Mouse (Mus musculus): Measurements from ENCODE around the gene Slfnl1.

Slfnl1 gene

DNA sequence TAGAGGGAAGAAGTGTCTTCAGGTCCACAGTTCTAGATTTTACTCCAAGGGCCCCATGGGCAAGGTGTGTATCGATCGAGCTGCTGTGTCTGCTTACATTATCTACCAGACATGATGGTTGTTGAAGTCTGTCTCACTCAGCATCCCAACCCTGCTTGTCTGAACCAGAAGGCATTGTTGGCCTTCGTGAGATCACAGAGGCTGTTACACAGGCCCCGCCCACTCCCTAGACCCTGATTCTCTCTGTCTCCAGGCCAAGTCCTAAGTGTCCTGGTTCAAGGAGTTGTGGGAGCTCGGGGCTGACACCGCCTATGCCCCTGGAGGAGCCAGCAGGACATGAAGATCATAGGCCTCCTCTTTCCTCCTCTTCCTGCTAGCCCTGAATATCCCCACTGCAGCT, at the start of gene Slfnl1:
Gene Slfnl1, plus strand, starts transcription at position 246 of the 400 bp plus-strand sequence.
- DNase-seq (ENCODE audit: inconsistent ontology term) = no peak

DNA sequence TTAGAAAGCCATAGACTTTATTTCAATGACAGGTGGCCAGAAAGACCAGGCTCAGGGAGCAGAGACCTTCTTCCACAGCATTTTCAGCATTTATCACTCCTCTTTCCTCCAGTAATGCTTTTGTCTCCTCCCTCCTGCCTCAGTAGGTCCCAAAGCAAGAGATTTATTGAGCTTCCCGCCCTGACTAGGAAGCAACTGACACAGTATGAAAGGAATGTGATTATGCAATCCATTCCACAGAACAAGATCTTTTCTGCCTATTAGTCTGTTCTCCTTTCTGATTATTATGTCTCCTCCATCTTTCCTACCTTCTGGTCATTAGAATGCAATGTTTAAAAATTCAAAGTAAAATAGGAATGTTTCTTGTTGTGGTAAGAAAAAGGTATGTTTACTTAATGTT, 44.3 kb upstream of the Slfnl1 start:
- no peak for DNase-seq (ENCODE audit: inconsistent ontology term)

DNA sequence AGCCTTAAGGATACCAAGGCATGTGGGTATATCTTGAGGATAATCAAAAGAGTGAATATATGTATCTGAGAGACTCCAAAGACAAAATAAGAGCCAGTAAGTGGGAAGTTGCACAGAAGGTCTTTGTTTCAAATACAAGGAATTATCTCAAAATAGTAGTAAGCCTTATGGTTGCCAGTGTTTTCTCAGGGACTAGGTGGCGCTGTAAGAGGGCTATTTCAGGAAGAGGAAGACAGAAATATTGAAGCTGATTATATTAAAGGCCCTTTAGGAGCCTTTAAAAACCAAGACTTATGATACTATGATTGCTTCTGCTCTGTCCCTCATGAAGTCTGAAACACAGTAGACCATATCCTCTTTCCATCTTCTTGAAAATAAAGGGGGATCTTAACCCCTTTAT, 25.1 kb upstream of the Slfnl1 start:
- no peak for DNase-seq (ENCODE audit: inconsistent ontology term)

DNA sequence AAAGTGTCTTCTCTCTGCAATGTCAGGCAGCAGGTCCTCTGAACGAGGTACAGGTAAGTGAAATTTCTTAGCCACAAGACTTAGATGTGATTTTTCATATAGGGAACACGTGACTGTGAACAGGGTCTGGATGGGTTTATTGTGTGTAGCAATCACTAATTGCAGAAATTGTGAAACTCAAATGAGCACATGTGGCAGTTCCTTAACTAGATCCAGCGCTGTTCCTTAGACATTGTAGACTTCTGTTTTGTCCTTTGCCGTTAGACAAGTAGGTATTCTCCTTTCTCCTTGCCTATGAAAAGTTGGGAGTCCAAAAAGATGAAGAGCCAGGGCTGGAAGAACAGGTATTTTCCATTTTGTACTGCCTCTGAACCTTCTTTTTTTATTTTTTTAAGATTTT, 20.8 kb upstream of the Slfnl1 start:
- DNase-seq (ENCODE audit: inconsistent ontology term) = no peak

DNA sequence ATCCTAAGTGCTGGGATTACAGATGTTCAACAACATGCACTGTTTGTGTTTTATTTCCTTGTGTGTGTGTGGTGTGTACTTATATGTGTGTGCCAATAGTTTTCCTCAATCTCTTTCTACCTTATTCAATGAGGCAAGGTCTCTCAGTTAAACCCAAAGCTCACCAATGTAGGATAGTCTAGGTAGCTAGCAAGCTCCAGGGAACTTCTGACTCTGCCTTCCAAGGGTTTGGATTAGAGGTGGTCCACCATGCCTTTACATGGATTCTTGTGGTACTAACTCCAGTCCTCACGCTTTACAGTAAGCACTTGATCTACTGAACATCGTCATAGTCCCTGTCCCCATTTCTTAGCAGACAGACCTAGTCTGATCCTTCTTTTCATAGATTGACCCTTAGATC, 17.7 kb upstream of the Slfnl1 start:
- no peak for DNase-seq (ENCODE audit: inconsistent ontology term)

DNA sequence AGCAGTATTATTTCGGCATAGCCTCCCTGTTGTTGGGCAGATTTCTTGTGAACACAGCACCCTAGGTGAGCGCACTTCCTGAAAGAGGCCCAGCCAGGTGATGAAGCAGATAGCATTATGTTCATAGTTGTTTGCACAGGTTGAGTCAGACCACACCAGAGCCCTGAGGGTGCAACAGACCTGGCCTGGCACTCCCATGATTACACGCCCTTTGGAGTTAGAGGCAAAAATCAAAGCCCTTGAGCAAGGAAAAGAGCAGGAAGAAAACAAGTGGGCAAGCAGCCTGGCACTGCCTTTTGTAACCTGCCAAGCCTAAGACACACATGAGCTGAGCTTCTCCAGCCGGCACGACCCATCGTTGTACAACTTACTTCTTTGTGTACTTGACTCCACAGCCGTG, 15.5 kb upstream of the Slfnl1 start:
- no peak for DNase-seq (ENCODE audit: inconsistent ontology term)

DNA sequence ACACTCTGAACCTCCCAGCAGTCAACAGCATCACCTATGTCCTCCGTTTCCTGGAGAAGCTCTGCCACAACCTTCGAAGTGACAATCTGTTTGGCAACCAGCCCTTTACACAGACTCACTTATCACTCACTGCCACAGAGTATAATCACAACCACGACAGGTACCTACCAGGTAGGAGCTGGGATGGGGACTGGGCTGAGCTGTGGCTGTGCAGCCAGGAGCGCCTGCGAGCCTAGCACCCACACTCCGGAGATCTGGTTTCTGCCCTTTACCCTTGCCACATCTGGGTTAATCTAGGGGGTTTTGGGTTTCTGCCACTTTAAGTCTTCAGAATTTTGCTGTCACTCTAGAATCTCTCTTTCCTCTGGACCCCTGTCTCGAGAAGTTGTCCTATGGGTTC, 15.1 kb upstream of the Slfnl1 start:
- no peak for DNase-seq (ENCODE audit: inconsistent ontology term)

DNA sequence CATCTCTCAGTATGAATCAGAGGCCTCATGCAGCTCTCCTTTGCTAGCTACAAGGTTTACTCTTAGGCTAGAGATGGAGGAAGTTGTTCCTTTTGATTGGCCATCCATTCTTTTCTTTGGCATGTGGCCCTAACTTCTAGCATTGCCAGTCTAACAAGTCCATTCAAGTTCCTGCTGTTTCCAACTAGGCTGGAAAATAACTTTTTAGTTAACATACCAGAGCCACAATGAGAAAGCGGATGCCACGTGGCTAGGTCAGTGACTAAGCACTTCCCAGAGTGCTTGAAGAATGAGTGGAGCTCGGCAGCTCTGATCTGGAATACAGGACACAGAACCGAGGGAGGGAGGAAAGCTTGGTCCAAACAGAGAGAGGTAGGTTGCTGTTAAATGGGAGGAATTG, 14.7 kb upstream of the Slfnl1 start:
- DNase-seq (ENCODE audit: inconsistent ontology term) = peak; percentile 96

DNA sequence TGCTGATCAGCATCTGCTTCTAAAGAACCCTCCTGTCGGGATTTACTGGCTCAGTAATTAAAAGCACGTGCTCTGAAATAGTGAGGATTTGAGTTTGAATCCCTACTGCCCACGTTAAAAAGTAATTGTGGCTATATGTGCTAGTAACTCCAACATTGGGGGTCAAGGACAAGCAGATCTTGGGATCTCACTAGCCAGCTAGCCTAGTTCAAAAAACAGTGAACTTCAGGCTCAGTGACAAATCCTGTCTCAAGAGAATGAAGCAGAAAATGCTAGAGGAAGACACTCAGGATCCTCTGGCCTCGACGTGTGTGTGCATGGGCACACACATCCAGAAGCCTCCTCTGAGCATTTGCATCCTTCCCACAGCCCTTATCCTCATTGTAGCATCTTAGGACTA, 10.3 kb upstream of the Slfnl1 start:
- no peak for DNase-seq (ENCODE audit: inconsistent ontology term)

DNA sequence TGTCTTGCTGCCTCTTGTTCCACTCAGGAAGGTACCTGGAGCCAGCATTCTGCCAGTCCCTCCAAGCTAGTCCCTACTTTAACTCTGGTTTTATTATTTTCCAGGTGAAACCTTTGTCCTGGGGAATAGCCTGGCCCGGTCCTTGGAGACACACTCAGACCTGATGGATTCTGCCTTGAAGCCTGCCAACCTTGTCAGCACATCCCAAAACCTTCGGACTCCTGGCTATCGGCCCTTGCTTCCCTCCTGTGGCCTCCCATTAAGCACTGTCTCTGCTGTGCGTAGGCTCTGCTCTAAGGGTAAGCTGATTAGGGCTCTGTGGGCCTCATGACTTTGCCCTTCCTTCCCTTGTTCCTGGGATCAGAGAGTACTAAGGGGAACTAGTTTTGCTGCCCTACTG, 9.7 kb upstream of the Slfnl1 start:
- no peak for DNase-seq (ENCODE audit: inconsistent ontology term)

DNA sequence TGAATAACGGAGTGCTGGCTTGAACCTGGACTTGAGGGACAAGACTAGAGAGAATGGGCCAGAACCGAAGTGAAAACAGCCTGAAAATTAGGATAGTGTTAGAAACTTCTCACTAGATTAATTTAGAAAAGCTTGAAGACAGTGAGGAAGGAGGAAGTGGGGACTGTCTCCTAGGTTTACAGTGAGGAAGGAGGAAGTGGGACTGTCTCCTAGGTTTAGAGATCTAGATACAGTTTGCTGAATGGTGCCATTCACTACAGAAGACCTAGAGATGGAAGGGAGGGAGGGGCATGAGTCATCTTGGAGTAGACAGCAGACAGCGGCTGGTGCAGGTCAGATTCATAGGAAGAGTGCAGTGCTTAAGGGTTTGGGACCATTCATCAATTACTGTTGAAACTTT, 8.9 kb upstream of the Slfnl1 start:
- no peak for DNase-seq (ENCODE audit: inconsistent ontology term)

DNA sequence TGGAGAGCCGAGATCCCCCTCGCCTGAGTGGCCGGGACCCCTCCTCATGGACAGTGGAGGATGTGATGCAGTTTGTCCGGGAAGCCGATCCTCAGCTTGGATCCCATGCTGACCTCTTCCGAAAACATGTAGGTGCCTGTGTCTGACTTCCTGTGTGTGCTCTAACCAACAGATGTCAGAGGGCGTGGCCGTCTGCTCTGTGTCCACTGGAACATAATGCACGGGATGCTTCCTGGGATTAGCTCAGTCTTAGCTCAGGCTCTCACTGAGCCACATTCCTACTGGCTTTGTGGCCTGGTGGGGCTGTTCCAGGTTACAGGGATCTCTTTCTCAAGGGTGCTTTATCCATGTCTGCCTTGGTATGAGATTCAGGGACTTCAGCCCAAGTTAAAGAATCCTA, 3.9 kb upstream of the Slfnl1 start:
- no peak for DNase-seq (ENCODE audit: inconsistent ontology term)

DNA sequence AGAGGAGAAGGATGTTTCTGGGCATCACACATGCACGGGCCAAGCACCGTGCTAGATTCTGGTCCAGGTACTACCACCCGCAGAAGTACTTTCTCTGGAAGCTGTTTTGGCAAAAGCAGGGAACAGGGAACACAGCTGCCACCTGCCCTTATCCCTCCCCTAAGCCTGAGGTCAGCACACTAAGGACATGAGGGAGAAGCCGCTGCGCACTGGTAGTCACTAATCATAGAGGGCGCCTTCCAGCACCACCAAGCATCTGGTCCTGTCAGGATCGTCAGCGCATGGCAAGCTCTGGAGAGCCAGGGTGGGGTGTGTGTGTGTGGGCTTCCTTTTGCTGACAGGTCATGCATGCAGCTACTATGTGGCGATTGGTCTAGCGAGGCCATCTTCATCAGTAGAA, 6.6 kb downstream of the Slfnl1 start:
- no peak for DNase-seq (ENCODE audit: inconsistent ontology term)

DNA sequence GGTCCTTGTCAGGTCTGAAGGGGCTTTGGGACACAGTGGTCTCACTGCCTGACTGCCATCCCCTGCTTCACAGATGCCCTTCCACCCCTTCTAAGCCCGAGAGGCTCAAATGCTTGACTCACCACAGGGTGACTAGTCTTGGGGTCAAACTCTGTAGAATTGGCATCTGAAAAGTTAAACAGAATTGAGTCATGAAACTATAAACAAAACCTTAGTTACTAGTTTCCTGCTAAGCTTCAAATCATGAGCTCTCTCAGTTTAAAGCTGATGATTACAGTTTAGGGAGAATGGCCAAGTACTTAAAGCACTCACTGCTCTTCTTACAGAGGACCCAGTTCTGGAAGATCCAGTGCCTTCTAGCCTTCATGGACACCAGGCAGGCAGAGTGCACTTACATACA, 12.9 kb downstream of the Slfnl1 start:
- peak; percentile 36 for DNase-seq (ENCODE audit: inconsistent ontology term)

DNA sequence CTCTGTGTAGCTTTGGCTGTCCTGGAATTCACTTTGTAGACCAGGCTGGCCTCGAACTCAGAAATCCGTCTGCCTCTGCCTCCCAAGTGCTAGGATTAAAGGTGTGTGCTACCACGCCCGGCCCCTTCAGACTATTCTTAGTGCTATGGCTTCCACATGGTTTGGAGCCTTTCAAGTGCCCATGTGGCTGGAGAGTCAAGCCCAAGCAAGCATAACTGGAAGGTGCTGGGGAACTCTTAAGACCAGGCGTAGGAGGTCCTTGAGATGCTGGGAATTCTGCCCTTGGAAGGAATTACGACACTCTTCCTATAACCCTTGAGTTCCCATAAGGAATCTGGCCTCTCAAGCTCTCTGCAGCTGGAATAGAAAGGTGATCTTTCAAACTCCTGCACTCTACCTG, 24.6 kb downstream of the Slfnl1 start:
- DNase-seq (ENCODE audit: inconsistent ontology term) = no peak

DNA sequence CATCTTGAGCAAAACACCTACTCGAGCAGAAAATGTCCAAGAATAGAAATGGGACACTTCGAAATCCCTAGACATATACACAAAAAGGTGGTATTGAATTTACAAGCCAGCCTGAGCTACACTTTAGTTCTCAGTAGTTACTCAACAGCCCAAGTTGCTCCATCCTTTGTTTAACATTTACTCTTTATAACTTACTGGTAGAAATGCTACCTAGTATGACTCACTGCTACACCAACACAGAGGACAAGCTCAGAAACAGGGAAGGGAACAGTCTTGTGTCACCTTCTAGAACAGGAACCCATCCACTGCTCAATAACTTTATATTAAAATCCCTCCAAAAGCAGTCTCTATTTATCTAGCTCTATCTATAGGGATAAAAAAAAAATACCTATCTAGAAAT, 33.7 kb downstream of the Slfnl1 start:
- no peak for DNase-seq (ENCODE audit: inconsistent ontology term)

DNA sequence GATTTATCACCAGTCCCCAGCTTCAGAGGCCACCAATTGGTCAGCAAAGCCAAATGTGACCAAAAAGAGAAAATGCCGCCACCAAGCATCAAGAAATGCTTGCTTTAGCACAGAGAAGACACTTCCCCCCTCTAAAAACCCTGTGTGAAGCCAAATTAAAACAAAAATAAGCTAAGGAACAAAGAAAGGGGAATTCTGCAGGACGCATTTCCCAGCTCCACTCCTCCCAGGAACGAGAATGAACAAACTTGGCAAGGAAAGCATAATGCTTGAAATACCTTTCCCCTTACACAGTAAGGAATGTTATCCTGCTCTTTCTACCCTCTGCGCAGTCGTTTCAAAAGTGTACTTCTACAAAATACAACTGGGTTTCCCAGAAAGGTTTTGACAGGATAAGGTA, 36.0 kb downstream of the Slfnl1 start:
- peak; percentile 90 for DNase-seq (ENCODE audit: inconsistent ontology term)

DNA sequence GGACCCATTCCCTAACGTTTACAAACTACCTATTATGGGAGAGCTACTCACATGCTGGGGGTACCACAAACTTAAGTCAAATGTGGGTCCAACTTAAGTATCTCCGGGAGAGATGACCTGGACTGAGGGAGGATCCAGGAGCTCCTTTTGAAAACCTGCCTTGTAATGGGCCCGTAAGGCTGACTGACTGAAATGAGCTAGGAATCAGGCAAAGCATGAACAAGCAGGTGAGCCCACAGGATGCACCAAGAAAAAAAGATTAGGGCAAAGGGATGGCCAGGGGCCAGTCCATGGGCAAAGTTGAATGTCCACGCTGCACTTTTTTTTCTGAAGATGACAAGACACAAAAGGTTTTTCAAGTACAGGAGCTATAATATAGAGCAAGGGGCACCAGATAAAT, 37.0 kb downstream of the Slfnl1 start:
- DNase-seq (ENCODE audit: inconsistent ontology term) = peak; percentile 50

DNA sequence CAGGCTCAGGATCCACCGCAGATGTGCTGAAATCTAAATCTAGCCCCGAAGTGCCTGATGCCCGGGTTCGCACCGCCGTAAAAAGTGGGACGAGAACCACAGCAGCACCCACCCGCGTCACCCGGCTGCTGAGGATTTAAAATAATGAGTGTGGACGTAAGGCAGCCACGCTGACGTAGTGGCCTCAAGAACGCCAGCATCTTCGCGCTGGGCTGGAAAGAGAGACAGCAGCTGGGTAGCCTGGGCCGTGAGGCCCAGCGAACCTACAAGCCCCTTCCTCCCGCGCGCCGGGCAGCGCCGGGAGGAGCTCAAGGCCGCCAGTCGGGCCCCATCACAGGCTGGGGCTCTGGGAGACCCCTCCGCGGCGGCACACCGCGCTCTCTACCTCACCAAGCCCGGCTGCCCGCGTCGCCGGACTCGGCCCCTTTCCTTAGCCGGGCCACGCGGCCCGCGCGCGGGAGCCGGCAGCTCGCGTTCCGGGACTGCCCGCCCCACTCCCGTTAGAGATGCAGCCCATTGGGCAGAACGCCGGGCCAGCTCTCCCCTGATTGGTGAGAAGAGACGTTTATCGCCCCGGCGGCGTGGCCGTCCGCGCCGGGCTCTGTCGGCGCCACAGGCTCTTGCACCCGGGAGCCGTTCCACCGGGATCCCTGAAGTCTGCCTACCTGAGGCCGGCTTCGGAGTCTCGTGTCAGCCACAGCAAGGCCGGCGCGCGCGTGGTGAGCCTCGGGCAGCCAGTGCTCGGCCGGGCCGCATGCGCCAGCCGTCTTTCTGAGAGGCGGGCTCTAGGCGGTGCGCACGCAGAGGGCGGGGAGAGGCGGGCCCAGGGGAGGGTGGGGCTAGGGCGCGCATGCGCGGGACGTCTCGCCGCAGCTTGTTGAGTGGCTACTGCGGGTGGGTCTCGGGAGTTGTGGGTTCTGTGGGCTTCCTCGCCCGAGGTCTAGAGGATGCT, 37.7 kb downstream of the Slfnl1 start, which contains the start of gene Ctps:
Gene Ctps, minus strand, starts transcription at position 791 of the 952 bp plus-strand sequence.
- peak; percentile 98 for DNase-seq (ENCODE audit: inconsistent ontology term)

DNA sequence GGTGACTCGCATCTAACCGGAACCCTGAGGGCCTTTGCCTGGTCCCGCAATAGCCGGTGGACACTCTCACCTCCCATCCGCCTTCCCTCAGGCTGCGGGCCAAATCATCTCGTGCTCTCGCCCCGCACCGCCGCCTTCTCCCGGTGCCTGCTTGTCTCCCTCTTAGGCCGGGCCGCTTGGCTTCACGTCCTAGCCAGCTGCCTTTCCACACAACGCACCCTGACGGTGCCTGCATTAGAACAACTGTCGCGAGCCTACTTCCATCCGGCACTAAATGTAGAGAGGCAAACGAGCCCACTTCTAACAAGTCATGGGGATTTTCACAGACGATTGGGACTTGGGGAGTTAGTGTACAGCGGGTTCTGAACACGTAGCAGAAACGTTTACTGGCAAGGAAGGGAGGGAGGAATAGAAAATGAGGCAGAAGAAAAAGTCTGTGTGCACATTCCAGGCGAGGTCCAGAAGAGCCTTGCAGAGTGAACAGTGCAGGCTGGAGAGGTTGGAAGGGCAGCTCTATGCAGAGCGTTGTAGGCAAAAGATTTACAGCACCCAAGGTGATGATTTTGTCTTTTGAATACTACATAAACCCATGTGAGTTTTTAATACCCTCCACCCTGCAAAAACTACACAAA, 38.5 kb downstream of the Slfnl1 start:
- no peak for DNase-seq (ENCODE audit: inconsistent ontology term)

DNA sequence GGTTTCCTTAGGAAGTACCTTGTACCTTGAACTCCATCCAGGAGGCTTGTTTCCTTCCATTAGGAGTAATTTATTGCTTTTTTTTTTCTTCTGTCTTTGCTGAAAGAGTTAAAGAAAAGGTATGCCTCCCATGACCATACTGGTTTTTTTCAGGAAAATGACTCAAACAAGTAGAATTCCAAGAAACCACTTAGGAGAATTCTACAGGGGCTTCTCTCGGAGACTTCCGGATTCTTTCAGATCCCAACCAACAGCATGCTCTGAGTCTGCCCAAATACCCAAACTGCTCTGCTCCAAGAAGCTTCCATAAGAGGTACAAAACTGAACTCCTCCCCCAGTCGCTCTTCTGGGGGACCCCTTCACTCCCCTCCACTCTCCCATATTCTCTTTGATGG, 39.0 kb downstream of the Slfnl1 start:
- DNase-seq (ENCODE audit: inconsistent ontology term) = peak; percentile 14

DNA sequence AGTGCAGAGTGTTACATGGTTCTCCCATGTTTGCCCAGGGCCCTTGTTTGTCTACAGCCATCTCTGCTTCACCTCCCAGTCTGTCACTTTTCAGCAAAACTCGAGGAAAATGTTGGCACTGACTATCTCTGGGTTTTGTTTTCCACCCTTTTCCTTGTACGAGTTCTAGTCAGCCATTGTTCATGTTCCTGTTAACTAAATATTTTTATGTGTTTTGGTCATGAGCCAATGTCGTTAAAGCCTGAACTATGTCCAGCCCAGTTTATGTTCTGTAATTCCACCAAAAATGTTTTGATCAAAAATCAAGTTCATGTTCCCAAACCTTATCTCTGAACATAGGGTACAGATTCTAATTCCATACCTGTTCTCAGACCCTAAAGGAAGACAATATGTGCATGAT, 39.7 kb downstream of the Slfnl1 start:
- DNase-seq (ENCODE audit: inconsistent ontology term) = peak; percentile 79

DNA sequence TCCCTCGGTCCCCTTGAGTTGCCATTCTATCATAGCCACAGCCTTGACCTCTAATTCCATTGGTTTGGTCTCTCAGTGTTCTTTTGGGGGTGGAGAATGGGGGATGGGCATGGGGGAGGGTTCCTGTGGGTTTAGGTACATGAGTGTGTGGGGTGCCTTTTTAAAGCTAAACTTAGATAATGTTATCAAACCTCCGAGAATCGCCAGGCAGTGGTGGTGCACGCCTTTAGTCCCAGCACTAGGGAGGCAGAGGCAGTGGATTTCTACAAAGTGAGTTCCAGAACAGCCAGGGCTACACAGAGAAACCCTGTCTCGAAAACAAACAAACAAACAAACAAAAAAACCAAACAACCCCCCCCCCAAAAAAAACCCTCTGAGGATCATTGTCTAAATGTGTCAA, 48.9 kb downstream of the Slfnl1 start:
- DNase-seq (ENCODE audit: inconsistent ontology term) = no peak

Data from Muller cell, postnatal 12 days (primary cell).